Mouse (Mus musculus): Measurements from ENCODE around the gene Gm13693.
A peak's percentile ranks its signal among the peaks of the same experiment; 100 is the strongest.
"Not testable (repeated sequence)": the region's sequence is repeated elsewhere in the genome, so short reads cannot be mapped to it uniquely, and the experiment has no call there.

Gene Gm13693

GRCm38 (mm10) chr2:83961203-83961602 lies at the start of gene Gm13693:
TSS of gene Gm13693 (plus strand) at chr2:83961503.
- not testable (repeated sequence) for DNase-seq (ENCODE audit: low spot score in 2 of 2)

- DNase-seq (ENCODE audit: low spot score in 2 of 2) = no peak
Measured at GRCm38 (mm10) chr2:83929478-83930088, 31.7 kb upstream of the Gm13693 start.

GRCm38 (mm10) chr2:83940931-83941361 lies 20.4 kb upstream of the Gm13693 start, which contains the start of gene Zswim2:
TSS of gene Zswim2 (minus strand) at chr2:83941228.
- peak; percentile 92 to 93 for DNase-seq (ENCODE audit: low spot score in 2 of 2)

- no peak for DNase-seq (ENCODE audit: low spot score in 2 of 2)
Measured at GRCm38 (mm10) chr2:83941378-83941777, 19.9 kb upstream of the Gm13693 start.

GRCm38 (mm10) chr2:83941792-83942191 lies 19.5 kb upstream of the Gm13693 start:
- DNase-seq (ENCODE audit: low spot score in 2 of 2) = no peak

GRCm38 (mm10) chr2:83955393-83955792 lies 5.9 kb upstream of the Gm13693 start, which contains the start of gene Gm13698:
TSS of gene Gm13698 (plus strand) at chr2:83955693.
- not testable (repeated sequence) for DNase-seq (ENCODE audit: low spot score in 2 of 2)

- not testable (repeated sequence) for DNase-seq (ENCODE audit: low spot score in 2 of 2)
Measured at GRCm38 (mm10) chr2:83967013-83967412, 5.7 kb downstream of the Gm13693 start, which contains the start of gene Gm13695. TSS of gene Gm13695 (plus strand) at chr2:83967313.

GRCm38 (mm10) chr2:83972823-83973222 lies 11.5 kb downstream of the Gm13693 start, which contains the start of gene Gm13696:
TSS of gene Gm13696 (plus strand) at chr2:83973123.
- DNase-seq (ENCODE audit: low spot score in 2 of 2) = not testable (repeated sequence)

- not testable (repeated sequence) for DNase-seq (ENCODE audit: low spot score in 2 of 2)
Measured at GRCm38 (mm10) chr2:83978633-83979032, 17.3 kb downstream of the Gm13693 start, which contains the start of gene Gm13694. TSS of gene Gm13694 (plus strand) at chr2:83978933.

GRCm38 (mm10) chr2:83984443-83984842 lies 23.1 kb downstream of the Gm13693 start, which contains the start of gene Gm13697:
TSS of gene Gm13697 (plus strand) at chr2:83984743.
- not testable (repeated sequence) for DNase-seq (ENCODE audit: low spot score in 2 of 2)

- DNase-seq (ENCODE audit: low spot score in 2 of 2) = not testable (repeated sequence)
Measured at GRCm38 (mm10) chr2:83990253-83990652, 28.9 kb downstream of the Gm13693 start, which contains the start of gene Gm13691. TSS of gene Gm13691 (plus strand) at chr2:83990553.

- not testable (repeated sequence) for DNase-seq (ENCODE audit: low spot score in 2 of 2)
Measured at GRCm38 (mm10) chr2:83993639-83994255, 32.4 kb downstream of the Gm13693 start.

- DNase-seq (ENCODE audit: low spot score in 2 of 2) = not testable (repeated sequence)
Measured at GRCm38 (mm10) chr2:83994526-83994925, 33.2 kb downstream of the Gm13693 start.

GRCm38 (mm10) chr2:84008913-84009312 lies 47.6 kb downstream of the Gm13693 start:
- no peak for DNase-seq (ENCODE audit: low spot score in 2 of 2)

GRCm38 (mm10) chr2:84009818-84010217 lies 48.5 kb downstream of the Gm13693 start:
- DNase-seq (ENCODE audit: low spot score in 2 of 2) = no peak

Data from right cerebral cortex, postnatal 36 days (tissue).